In the genomic region with DNA sequence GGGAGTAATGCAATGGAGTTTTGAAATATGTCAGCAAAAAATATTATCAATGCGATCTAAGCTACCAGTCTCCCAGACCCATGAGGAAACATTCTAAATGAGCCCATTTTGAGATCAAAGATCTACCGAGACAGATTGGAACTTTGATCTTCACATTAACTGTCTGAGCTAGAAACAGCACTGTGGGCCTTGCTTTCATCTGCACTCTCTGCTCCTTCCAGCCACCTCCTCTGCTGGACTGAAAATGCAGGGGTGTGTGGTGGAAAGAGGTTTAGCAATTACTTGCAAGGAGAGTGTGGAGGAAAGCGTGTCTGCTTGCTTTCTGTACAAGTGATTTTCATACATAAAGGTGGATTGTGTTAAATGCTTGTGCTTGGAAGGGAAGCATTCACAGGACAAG, we compare ENCODE assay signal across 27 mouse cellular contexts.
DNase-seq lines count a peak whose midpoint lies in the region.
"Had no signal": no experiment of that assay in that cellular context is flagged by ENCODE, and none has a peak within 500 bp of the region (broad histone marks: within the 10 kb centered on the region; RNA-seq: fewer than 3 reads in every experiment).

No protein-coding gene starts in this region.

- H3K27me3 ChIP-seq in limb, embryonic 10.5 days (ENCODE audit: low read depth, poor library complexity, severe bottlenecking) = no peaks in the 10 kb centered on the region
- H3K27me3 ChIP-seq: embryonic facial prominence, embryonic 15.5 days; forebrain, embryonic 12.5 days; heart, embryonic 12.5 days; limb, embryonic 12.5 days; lung, embryonic 15.5 days; midbrain, embryonic 12.5 days; neural tube, embryonic 12.5 days had no signal

- WGBS in limb, embryonic 10.5 days = 9% methylated on average over 3 of the region's 3 CpGs

- H3K4me3 ChIP-seq in limb, embryonic 10.5 days = no peak overlapping the region
- H3K4me3 ChIP-seq: embryonic facial prominence, embryonic 15.5 days; forebrain, embryonic 12.5 days; heart, adult 2 months; heart, embryonic 12.5 days; limb, embryonic 12.5 days; lung, embryonic 15.5 days; midbrain, embryonic 12.5 days; myocyte; neural tube, embryonic 12.5 days had no signal

- H3K27ac ChIP-seq in limb, embryonic 10.5 days = no peak overlapping the region
- H3K27ac ChIP-seq: embryonic facial prominence, embryonic 15.5 days; forebrain, embryonic 12.5 days; heart, adult 2 months; hindbrain, embryonic 14.5 days; limb, embryonic 12.5 days; lung, embryonic 15.5 days; midbrain, embryonic 12.5 days; neural tube, embryonic 12.5 days; stomach, postnatal 0 days had no signal

- no peaks in the 10 kb centered on the region for H3K4me1 ChIP-seq in limb, embryonic 10.5 days
- H3K4me1 ChIP-seq: embryonic facial prominence, embryonic 15.5 days; forebrain, embryonic 12.5 days; heart, embryonic 12.5 days; limb, embryonic 12.5 days; lung, embryonic 15.5 days; midbrain, embryonic 12.5 days; neural tube, embryonic 12.5 days had no signal

- peak; percentile 7 for DNase-seq in adrenal gland, adult 2 months
- DNase-seq in adrenal gland, postnatal 4 days (ENCODE audit: low spot score in 2 of 2) = no peak
- peak; percentile 3 for DNase-seq in brain, adult 2 months (ENCODE audit: low read depth, low spot score)
- peak; percentile 19 for DNase-seq in embryo, embryonic 11 days
- peak; percentile 32 for DNase-seq in limb, embryonic 10.5 days (ENCODE audit: low spot score)
- no peak for DNase-seq in urinary bladder, adult 18-20 months (ENCODE audit: low spot score in 2 of 2)
- DNase-seq in spleen, adult 18-20 months = no peak
- DNase-seq: cerebellum, adult 11-12 months; cerebellum, postnatal 10 days; forebrain, postnatal 0 days; heart, adult 2 months; kidney, adult 9 months; kidney, postnatal 10 days; right cerebral cortex, adult 18-20 months; thymus, adult 2 months; thymus, postnatal 4 days had no signal

- no peaks in the 10 kb centered on the region for H3K36me3 ChIP-seq in limb, embryonic 10.5 days
- H3K36me3 ChIP-seq: embryonic facial prominence, embryonic 15.5 days; forebrain, embryonic 12.5 days; G1E; heart, embryonic 12.5 days; limb, embryonic 12.5 days; lung, embryonic 15.5 days; midbrain, embryonic 12.5 days; neural tube, embryonic 12.5 days had no signal

- no peaks in the 10 kb centered on the region for H3K9me3 ChIP-seq in limb, embryonic 10.5 days (replicated peaks)
- H3K9me3 ChIP-seq: embryonic facial prominence, embryonic 15.5 days; forebrain, embryonic 12.5 days; G1E; heart, embryonic 12.5 days; limb, embryonic 12.5 days; lung, embryonic 15.5 days; midbrain, embryonic 12.5 days; neural tube, embryonic 12.5 days had no signal

Comparison
In these comparisons a context has a peak if more than half of its experiments do, and no peak if none do; other contexts are left out.
1. DNase-seq: peak in adrenal gland, adult 2 months (single experiment), brain, adult 2 months (single experiment), embryo, embryonic 11 days (single experiment) and limb, embryonic 10.5 days (single experiment); none in adrenal gland, postnatal 4 days (0 of 2), urinary bladder, adult 18-20 months (0 of 2) and spleen, adult 18-20 months (0 of 2).